Mouse (Mus musculus) WW6 (cell line): ENCODE data around the gene Tor1aip2.
A peak's percentile ranks its signal among the peaks of the same experiment; 100 is the strongest.

Experiments
- DNase-seq: peaks from one replicate; pipeline ENCODE4 v3.0.0-alpha.2; 2013; ENCODE audit warnings: low read depth, low spot score

Gene Tor1aip2

DNA sequence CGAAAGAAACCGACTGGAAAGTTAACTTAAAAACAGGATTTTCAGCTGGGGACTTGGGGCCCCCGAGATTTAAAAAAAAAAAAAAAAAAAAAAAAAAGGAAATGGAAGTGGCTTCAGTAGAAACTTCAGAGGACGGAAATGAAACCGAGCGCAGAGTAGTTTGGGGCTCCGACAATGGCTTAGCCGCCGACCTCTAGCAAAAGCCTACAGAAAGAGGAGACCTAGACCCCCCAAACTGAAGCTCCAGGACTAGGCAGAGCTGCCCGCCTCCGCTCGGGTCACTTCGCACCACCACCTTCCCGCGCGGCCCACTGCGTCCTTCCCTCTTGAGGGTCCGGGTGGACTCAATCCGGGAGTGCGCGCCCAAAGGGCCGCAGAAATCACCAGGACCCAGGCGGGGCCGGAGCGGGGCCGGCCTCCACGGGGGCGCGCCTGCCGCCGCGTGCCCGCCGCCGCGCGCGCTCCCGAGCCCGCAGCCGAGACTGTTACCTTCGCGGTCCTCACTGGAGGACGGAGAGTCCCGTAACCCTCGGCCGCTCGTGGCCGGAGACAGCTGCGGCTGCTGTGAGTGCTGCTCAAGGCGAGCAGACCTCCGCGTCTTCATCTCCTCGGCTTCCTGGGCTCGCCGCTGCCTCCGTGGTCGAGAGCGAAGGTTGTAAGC is at the start of gene Tor1aip2:
TSS of gene Tor1aip2 (plus strand) at position 135 of the 661 bp plus-strand sequence.
- DNase-seq = peak; percentile 28

DNA sequence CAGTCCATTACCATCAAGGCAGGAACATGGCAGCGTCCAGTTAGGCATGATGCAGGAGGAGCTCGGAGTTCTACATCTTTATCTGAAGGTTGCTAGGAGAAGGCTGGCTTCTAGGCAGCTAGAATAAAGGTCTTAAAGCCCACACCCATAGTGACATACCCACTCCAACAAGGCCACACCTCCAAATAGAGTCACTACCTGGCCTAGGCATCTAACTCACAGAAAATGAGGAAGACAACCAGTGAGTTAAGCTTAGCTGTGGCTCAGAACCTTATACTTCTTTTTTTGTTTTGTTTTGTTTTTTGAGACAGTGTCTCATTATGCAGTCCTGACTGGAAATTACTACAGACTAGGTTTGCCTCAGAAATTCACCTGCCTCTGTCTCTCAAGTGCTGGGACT is 47.6 kb upstream of the Tor1aip2 start:
- no peak for DNase-seq

DNA sequence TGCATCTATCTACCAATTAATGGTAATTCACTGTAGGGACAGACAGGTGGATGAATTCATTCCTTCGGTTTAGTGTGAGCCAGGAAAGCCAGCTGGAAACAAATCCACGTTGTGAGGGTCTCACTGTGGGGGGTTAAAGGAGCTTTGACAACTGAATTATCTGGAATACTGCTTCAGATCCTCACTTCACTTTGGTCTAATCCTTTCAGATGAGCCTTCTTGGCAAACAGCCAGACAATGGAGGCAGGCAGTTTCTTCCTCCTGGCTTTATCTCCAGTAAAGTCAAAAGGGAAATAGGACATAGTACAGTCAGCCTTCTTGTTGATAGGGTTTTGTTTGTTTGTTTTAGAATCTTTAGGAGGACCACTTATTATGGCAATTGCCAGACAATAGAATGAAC is 45.8 kb upstream of the Tor1aip2 start:
- no peak for DNase-seq

DNA sequence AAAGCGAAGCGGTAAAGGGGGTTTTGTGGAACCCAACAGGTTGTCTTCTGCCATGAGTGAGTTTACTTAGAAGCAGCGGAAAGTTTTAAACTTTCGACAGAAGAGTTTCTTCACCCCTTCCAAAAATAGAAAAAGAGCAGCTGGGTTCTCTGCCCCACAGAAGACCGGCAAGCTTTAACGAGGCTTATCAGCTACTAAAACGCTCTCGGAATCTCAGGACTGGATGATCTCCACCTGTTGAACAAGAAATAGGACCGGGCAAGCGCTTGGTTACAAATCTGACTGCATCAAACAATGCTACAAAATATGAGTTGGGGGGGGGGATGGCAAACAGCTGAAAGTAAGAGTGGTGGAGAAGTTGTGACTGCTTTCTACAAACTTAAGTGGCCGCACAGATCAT is 44.8 kb upstream of the Tor1aip2 start:
- DNase-seq = no peak

DNA sequence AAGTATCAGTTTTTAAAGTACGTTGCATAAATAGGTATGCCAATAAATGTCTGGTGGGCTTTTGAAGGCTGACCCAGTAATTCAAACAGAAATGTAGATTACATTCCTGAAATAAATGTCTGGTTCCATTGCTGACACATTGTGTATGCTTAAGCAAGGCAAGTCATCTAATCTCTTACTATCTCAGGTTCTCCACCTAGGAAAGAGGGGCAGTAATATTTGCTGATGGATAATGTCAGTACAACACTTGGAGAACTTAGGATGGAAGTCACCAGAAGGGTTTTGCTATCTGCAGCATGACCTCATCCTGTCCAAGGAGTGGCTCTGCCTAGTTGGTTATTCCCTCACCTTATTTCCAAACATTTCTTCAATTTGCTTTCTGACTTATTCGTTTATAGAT is 40.7 kb upstream of the Tor1aip2 start:
- DNase-seq = no peak

DNA sequence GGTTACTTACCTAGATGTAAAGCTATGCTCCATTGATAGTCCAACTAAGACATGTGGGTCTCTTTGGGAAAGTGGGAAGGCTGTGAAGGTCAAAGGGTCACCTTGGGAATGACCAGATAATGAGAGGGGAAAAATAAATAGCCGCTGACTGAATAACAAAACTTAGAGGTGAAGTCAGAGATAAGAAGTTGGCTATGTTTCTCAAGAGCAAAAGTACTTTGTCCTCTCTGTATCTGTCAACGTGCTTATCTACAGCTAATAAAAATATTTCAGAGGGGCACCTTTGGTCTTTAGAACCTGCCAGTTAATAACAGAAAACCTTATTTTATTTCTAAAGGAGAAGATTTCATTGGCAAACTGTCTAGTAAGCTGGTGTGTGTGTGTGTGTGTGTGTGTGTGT is 39.6 kb upstream of the Tor1aip2 start:
- no peak for DNase-seq

DNA sequence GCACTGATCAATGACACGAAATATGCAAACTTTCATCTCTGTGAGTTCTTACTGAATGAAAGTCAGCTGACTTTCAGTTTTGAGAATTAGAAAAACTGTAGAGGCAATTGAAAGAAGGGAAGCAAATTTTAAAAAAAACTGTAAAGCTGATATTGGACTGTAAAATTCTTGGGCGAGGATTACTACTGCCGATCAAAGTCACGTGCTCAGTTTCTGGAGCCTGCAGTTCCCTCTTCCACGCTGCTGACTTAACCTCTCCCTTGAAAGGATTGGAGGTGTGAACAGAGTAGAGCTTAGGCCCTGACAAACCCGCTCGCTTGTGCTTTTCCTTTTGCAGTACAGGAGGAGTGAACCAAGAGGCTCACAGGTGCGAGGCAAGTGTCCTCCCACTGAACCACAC is 32.8 kb upstream of the Tor1aip2 start:
- DNase-seq = no peak

DNA sequence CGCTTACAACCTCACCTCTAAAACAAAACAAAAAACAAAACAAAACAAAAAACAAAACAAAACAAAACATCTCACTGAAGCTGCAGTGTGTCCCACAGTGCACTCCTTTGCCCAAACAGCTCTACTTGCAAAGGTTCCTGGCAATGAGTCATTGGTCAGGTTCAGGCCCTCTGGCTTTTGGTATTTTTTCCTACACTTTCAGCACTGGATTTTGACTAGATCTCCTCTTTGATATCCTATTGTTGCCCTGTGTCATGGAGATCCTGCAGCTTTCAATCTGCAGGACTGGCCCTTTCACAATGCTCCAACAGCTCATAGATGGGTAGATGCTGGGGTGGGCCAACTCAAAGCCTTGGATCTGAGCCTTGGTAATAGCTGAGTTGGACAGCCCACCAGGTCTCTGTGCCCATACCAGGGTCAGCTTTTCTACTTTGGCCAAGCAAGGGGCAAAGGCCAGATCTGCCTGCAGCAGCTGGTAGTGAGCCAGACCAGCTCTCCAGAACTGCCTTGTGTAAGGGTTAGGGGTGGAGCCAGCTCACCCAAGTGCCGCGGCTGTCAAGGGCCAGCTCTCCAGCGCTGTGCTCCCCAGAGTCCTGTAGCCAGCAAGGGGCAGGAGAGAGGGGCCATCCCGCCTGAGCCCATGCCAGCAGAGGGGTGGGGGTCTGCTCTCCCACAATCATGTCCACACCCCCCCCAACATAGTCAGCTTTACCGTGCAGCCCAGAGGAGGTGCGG is 31.8 kb upstream of the Tor1aip2 start:
- no peak for DNase-seq

DNA sequence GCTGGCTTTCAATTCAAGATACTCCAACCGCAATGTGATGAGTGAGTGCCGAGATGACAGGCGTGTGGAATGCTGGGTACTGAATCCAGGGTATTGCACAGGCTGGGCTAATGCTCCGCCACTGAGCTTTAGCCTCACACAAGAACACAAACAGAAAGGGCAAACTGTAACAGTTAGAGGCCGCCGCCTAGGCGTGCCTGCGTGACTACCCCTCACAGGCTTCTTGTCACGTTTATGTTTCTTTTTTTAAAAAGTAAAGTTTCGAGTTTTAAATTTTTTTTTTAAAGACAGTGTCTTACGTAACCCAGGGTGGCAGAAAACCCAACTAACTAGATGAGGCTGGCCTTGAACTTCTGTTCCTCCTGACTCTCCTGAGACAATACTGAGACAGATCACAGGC is 29.3 kb upstream of the Tor1aip2 start:
- DNase-seq = no peak

DNA sequence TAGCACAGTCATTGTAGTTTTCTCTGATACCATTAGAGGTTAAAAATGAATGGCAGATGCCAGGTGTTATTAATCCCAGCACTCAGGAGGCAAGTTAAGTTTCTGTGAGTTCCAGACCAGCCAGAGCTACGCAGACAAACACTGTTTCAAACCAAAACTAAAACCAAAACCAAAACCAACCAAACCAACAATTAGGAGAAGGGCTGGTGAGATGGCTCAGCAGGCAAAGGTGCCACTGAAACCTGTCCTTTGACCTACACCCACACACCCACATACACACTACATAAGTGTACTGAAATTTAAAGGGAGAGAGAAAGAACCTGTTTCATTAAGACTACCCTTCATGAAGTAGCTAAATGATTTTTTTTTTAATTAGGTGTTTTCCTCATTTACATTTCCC is 26.2 kb upstream of the Tor1aip2 start:
- DNase-seq = no peak

DNA sequence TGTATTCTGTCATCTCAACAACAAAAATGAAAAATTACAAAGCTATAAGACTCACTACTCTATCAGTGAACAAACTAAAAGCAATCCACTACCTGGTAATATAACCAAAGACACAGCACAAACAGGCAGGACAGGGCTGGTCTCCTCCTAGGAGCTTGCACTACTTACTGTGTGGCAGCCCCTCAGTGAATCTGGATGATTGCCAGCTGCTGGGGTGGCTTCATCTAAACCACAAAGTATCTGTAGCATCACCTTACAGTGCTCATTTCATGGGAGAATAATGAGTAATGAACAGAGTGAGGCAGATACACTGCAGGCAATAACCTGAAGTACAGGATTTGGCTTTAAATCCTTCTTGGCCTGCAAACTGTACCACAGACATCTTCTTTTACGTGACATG is 15.4 kb upstream of the Tor1aip2 start:
- no peak for DNase-seq

DNA sequence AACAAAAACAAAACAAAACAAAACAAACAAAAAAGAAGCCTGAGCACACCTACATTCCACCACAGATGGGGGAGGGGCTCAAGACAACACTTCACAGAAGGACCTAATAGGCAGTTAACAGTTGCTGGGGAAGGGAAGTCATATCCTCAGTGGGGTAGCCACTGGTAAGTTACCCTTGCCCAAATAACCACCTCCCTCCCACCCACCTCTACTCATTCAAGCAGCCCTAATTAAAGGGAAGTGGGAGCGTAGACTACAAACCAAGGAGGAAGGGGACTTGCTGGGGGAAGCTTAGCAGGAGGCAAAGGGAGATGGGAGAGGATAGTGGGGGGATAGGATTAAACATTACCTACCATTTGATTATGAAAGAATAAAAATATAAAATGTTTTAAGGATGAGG is 14.8 kb upstream of the Tor1aip2 start:
- DNase-seq = no peak

DNA sequence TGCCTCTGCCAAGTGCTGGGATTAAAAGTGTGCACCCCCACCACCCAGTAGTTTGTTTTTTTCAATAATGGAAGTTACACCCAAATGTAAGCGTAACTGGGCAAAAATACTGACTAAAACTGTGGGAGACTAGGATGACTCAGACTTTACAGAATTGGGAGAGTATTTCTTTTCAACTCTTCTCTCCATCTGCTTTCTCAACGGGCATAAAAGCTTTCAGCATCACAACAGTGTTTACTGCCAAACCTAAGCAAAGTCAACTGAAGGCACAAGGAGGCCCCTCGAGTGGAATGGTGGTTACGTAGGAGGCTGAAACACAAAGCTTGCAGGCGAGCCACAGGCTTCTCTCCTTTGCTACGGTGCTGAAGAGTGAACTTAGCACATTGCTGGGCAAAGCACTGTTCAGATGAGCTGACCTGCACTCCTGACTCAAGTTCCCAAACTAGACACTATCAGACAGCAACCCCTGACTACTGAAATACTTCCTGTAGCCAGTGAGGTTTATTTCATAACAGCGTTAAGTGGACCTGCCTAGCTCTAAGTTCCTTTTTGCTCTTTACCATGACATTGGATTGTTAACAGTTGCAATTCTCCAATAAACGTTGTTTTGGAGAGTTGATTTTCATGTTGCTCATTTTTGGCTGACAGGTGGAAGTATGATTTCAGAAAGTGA is 10.2 kb upstream of the Tor1aip2 start:
- no peak for DNase-seq

DNA sequence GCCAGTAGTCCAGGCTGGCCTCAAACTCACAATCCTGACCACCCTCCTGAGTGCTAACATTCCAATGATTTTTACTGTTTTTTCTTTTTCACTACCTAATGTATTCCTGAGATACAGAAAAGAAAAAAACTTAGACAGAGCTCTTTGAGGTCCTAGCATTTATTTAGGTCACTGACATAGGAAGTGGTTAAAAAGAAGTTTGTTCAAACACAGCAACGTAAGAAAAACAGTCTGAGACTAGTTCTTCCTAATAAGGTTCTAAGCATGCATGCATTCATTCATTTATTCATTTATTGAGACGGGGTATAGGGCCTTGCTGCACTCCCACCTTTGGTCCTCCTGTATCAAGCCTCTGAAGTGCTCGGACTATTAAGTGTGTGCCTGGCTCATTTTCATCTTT is 7.4 kb upstream of the Tor1aip2 start:
- no peak for DNase-seq

DNA sequence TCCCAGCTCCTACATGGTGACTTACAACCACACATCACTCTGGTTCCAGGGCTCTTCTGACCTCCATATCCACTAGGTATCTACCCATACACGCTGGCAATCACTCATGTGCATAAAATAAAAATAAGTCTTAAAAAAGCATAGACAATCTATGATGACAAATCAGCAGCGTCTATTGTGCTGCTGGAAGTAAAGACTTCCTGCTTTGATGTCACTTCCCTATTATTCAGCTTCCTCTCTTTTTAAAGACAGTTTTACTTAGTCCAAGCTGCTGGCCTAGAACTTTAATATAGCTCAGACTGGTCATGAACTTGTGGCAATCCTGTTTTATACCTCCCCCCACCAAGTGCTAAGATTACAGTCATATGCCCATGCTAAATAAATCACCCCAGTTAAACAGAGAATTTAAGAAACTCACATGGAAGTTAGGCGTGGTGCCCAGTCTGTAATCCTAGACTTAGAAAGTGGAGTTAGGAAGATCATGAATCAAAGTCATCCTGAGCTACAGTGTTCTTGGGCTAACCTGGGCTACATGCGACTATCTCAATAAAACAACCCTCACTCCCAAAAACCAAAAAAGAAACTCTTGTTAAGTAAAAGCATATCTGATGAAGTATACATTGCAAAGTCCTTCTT is 6.7 kb upstream of the Tor1aip2 start:
- DNase-seq = no peak

DNA sequence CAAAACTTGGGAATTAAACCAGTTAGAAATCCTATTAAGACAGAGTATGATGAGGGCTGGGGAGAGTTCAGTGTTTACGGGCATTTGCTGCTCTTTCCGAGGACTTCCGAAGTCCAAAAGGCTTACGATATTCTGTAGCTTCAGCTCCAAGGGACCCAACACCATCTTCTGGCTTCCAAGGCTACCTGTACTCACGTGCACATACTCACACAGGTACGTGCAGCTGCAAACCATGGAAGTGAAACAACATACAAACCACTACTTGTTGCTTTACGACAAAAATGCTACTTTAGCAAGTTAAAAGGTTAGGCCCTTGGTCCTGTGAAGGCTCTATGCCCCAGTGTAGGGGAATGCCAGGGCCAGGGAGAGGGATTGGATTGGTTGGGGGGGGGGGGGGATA is 1.3 kb upstream of the Tor1aip2 start:
- no peak for DNase-seq

DNA sequence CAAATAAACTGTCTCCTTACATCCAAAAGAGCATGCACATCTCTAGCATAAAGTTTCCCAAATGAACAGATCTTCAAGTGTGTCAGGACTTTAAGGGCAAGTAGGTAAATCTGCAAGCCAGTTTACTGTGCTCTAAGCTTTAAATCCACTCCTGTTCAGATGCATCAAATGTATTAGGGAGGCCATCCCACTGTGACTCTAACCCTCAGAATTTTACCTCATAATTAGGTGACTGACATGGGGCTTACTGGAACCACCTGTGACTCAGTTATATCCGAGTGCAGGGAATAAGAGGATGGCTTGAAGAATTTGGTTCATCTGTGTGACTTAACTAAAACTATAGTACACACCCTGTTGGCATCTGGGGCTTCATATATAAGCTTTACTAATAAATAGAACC is 542 bp upstream of the Tor1aip2 start:
- DNase-seq = no peak

DNA sequence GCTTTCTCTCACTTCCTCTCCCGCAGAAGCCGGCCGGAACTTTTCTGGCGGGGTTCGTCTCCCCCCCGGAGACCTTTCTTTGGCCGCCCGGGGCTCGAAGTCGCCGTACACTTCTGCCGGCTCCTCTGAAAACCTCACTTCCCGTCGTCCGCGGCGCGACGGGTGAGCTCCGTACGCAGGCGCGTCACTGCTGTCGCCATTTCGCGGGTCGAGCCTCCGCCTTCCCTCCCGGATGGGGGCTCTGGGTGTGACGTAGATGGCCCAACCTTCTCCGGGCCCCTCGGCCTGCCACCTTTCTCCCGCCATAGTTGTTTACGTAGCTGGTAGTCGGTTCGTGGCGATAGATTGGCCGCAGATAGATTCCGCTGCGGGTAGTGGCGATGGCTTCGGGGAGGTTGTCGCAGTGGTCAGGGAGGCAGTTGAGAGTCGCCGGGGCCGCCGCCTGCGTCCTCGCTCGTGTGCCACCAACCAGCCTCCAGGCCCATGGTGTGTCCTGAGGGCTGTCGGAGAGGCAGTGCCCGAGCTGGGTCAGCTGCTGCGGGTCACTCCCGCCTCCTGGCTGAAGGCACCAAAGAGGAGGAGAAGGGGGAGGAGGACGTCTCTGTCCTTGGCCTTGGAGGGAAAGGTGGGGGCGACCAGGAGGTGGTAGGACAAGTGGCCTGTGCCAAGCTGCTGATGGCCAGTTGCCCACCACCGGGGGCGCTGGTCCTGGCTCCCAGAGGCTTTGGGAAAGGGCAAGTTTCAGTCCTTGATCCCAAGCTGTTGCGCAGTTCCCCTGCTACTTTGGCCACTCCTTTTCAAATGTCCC is 931 bp downstream of the Tor1aip2 start, which contains the start of gene Tor1aip1:
TSS of gene Tor1aip1 (minus strand) at position 551 of the 808 bp plus-strand sequence.
- DNase-seq = peak; percentile 95

DNA sequence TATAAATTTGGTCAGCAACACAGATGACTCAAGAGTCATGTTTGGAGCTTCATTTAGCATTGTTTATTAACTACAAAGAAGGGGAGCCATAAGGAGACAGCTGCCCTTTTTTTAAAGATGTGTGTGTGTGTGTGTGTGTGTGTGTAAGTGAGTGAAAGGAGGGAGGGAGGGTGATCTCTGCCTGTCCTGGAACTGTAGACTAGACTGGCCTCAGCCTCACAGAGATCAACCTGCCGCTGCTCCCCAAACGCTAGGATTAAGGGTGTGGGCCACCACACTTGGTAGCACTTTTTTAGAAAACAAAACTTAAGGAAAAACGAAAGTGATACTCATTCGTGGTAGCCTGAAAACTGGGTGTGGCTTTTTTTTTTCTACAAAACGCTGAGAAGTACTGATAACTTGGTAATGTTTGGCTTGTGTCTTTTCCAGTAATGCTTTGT is 2.0 kb downstream of the Tor1aip2 start:
- no peak for DNase-seq

DNA sequence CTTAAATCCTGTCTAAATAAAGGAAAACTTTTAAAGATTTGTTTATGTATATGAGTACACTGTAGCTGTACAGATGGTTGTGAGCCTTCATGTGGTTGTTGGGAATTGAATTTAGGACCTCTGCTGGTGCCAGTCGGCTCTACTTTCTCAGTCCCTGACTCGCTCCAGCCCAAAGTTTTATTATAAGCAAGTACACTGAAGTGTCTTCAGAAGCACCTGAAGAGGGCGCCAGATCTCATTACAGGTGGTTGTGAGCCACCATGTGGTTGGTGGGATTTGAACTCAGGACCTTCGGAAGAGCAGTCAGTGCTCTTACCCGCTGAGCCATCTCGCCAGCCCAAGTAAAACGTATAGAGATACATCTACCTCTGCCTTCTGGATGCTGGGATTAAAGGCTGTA is 4.8 kb downstream of the Tor1aip2 start:
- DNase-seq = peak; percentile 43

DNA sequence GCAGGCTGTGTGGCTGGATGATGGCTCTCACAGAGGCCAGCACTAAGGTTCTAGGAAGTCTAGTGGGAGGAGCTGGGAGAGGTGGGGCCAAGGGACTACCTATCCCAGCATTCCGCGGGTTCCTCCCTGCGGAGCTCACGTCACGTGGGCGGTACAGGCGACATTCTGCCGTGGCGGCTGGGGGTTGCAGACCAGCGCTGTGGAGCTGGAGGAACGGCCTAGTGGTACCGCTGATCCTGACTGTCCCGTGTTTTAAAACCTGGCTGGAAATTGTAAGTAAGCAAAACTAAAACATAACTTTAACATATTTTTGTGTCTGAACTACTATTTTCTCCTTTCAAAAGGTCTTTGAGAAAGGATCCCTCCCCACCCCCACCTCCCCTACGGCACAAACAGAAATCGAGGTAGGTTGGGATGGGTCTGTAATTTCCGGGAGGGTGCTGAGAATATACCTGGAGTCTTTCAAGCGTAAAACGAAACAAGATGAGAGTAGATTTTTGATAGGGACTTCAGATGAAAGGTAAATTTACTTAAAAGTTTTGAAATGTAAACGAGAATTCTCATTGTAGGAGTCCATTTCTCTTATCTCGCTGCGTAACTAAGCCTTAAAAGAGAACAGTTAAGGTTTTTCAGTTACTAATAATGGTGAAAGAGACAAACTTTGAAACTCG is 5.7 kb downstream of the Tor1aip2 start:
- peak; percentile 90 for DNase-seq
